ENCODE assay signal across 8 mouse cellular contexts in genomic region chr10:71343567-71344265, GRCm38 (mm10). TPM values are rescaled to one million over a fixed set of nuclear protein-coding genes. Genes with fewer than 3 reads are reported as not detected.
A peak's percentile ranks its signal among the peaks of the same experiment; 100 is the strongest.
DNase-seq lines count a peak whose midpoint lies in the region; ATAC-seq and TF ChIP-seq lines count a peak whose summit lies in the region.

No protein-coding gene starts in this region.

- H3K4me3 ChIP-seq in left cerebral cortex, adult 2 months, result peak overlapping the region; percentile 77
- peak overlapping the region; percentile 79 for H3K4me3 ChIP-seq in embryonic facial prominence, embryonic 12.5 days
- H3K4me3 ChIP-seq in intestine, embryonic 14.5 days (ENCODE audit: low read depth, low read length), result peak overlapping the region; percentile 93
- H3K4me3 ChIP-seq in neural tube, embryonic 12.5 days, result peak overlapping the region; percentile 86

- 24% methylated on average over 14 of the region's 14 CpGs for WGBS in embryonic facial prominence, embryonic 12.5 days
- WGBS in intestine, embryonic 14.5 days, result 31% methylated on average over 14 of the region's 14 CpGs
- WGBS in neural tube, embryonic 12.5 days, result 26% methylated on average over 14 of the region's 14 CpGs

- ATAC-seq in embryonic facial prominence, embryonic 12.5 days (ENCODE audit: insufficient number of reproducible peaks, insufficient read depth, low FRiP score, low TSS enrichment), result no peak
- no peak for ATAC-seq in intestine, embryonic 14.5 days (replicated peaks; ENCODE audit: low FRiP score, low TSS enrichment, low read depth)
- no peak for ATAC-seq in neural tube, embryonic 12.5 days (ENCODE audit: low FRiP score, low read depth)

- no peaks in the 10 kb centered on the region for H3K27me3 ChIP-seq in embryonic facial prominence, embryonic 12.5 days
- H3K27me3 ChIP-seq in intestine, embryonic 14.5 days (replicated peaks; ENCODE audit: control insufficient read depth, insufficient read depth, low read length), result no peaks in the 10 kb centered on the region
- H3K27me3 ChIP-seq in neural tube, embryonic 12.5 days (replicated peaks), result no peaks in the 10 kb centered on the region

- H3K4me1 ChIP-seq in embryonic facial prominence, embryonic 12.5 days, result peaks cover 11% of the 10 kb centered on the region; the same call in 1 of the 2 replicates
- H3K4me1 ChIP-seq in intestine, embryonic 14.5 days (replicated peaks; ENCODE audit: control insufficient read depth, insufficient read depth, low read length), result peaks cover 23% of the 10 kb centered on the region
- H3K4me1 ChIP-seq in neural tube, embryonic 12.5 days, result peaks cover 9% of the 10 kb centered on the region

- H3K4me2 ChIP-seq in embryonic facial prominence, embryonic 12.5 days (replicated peaks), result peak overlapping the region; percentile 63
- peak overlapping the region; percentile 80 for H3K4me2 ChIP-seq in intestine, embryonic 14.5 days (ENCODE audit: low read length)
- peak overlapping the region; percentile 74 for H3K4me2 ChIP-seq in neural tube, embryonic 12.5 days (replicated peaks)

- H3K36me3 ChIP-seq in embryonic facial prominence, embryonic 12.5 days, result no peaks in the 10 kb centered on the region
- H3K36me3 ChIP-seq in intestine, embryonic 14.5 days (ENCODE audit: control insufficient read depth, insufficient read depth, low read length), result no peaks in the 10 kb centered on the region
- no peaks in the 10 kb centered on the region for H3K36me3 ChIP-seq in neural tube, embryonic 12.5 days

- H3K27ac ChIP-seq in left cerebral cortex, adult 2 months, result no peak overlapping the region; the same call in 1 of the 2 replicates
- H3K27ac ChIP-seq in embryonic facial prominence, embryonic 12.5 days, result no peak overlapping the region
- no peak overlapping the region for H3K27ac ChIP-seq in intestine, embryonic 14.5 days (ENCODE audit: low read depth)
- H3K27ac ChIP-seq in neural tube, embryonic 12.5 days, result no peak overlapping the region

- DNase-seq in left cerebral cortex, adult 2 months (ENCODE audit: extremely low spot score in 1 of 2, low spot score in 2 of 2), result no peak
- DNase-seq in left cerebral cortex, postnatal 10 days (ENCODE audit: extremely low spot score in 1 of 2, low spot score in 2 of 2), result no peak
- no peak for DNase-seq in intestine, embryonic 14.5 days (ENCODE audit: low spot score)
- DNase-seq in layer of hippocampus, adult 18-20 months (ENCODE audit: low spot score in 2 of 2), result no peak
- no peak for DNase-seq in thymus, postnatal 36 days
- DNase-seq in frontal cortex, postnatal 36 days (ENCODE audit: low spot score in 2 of 2), result no peak

- H3K9ac ChIP-seq in embryonic facial prominence, embryonic 12.5 days, result peak overlapping the region; percentile 75
- peak overlapping the region; percentile 79 for H3K9ac ChIP-seq in intestine, embryonic 14.5 days (ENCODE audit: low read length)
- H3K9ac ChIP-seq in neural tube, embryonic 12.5 days, result peak overlapping the region; percentile 86; the same call in 1 of the 2 replicates

- TF ChIP-seq CTCF in left cerebral cortex, adult 2 months (IDR thresholded peaks at IDR 0.05), result no peak

- no peaks in the 10 kb centered on the region for H3K9me3 ChIP-seq in embryonic facial prominence, embryonic 12.5 days
- no peaks in the 10 kb centered on the region for H3K9me3 ChIP-seq in intestine, embryonic 14.5 days (ENCODE audit: control insufficient read depth, low read length)
- no peaks in the 10 kb centered on the region for H3K9me3 ChIP-seq in neural tube, embryonic 12.5 days

- intact Hi-C loops in left cerebral cortex, adult 2 months (cut with DNase I), result no loop called here
- intact Hi-C loops in left cerebral cortex, postnatal 10 days (cut with DNase I), result no loop called here

RNA-seq across cellular contexts. Expression of gene Cisd1, which starts 1.0 kb away (rescaled TPM):
- 100 to 1,000 TPM; 119 to 131 TPM for total RNA-seq in left cerebral cortex, adult 2 months (2021)
- 100 to 1,000 TPM; 124 to 130 TPM for total RNA-seq in left cerebral cortex, postnatal 10 days (2021)
- 99.5 and 102 TPM in 2 replicates for polyA plus RNA-seq in embryonic facial prominence, embryonic 12.5 days (2016; fragmentation: Nextera tagmentation; extraction: Ambion mirVana)
- 103 and 108 TPM in 2 replicates for polyA plus RNA-seq in intestine, embryonic 14.5 days (2014; fragmentation: Nextera tagmentation; extraction: Ambion mirVana)
- polyA plus RNA-seq in neural tube, embryonic 12.5 days (2016; fragmentation: Nextera tagmentation; extraction: Ambion mirVana), result 163 and 173 TPM in 2 replicates
- total RNA-seq in layer of hippocampus, adult 18-20 months (2021), result 100 to 1,000 TPM; 125 to 134 TPM

RNA-seq across cellular contexts. Expression of gene Ipmk, which starts 3.8 kb away (rescaled TPM):
- 10 to 100 TPM; 30.5 to 36.7 TPM for total RNA-seq in left cerebral cortex, adult 2 months (2021)
- total RNA-seq in left cerebral cortex, postnatal 10 days (2021), result 10 to 100 TPM; 32.1 to 34.7 TPM
- polyA plus RNA-seq in embryonic facial prominence, embryonic 12.5 days (2016; fragmentation: Nextera tagmentation; extraction: Ambion mirVana), result 16.1 and 16.7 TPM in 2 replicates
- 19.9 and 21.5 TPM in 2 replicates for polyA plus RNA-seq in intestine, embryonic 14.5 days (2014; fragmentation: Nextera tagmentation; extraction: Ambion mirVana)
- polyA plus RNA-seq in neural tube, embryonic 12.5 days (2016; fragmentation: Nextera tagmentation; extraction: Ambion mirVana), result 22.1 and 23.2 TPM in 2 replicates
- 10 to 100 TPM; 42.7 to 44.3 TPM for total RNA-seq in layer of hippocampus, adult 18-20 months (2021)

RNA-seq across cellular contexts. Expression of gene Ube2d1, which starts 58.7 kb away (rescaled TPM):
- total RNA-seq in left cerebral cortex, adult 2 months (2021), result 10 to 100 TPM; 49.6 to 50.7 TPM
- total RNA-seq in left cerebral cortex, postnatal 10 days (2021), result 10 to 100 TPM; 76.3 to 90.5 TPM
- polyA plus RNA-seq in embryonic facial prominence, embryonic 12.5 days (2016; fragmentation: Nextera tagmentation; extraction: Ambion mirVana), result 78.3 and 86.5 TPM in 2 replicates
- polyA plus RNA-seq in intestine, embryonic 14.5 days (2014; fragmentation: Nextera tagmentation; extraction: Ambion mirVana), result 75.8 and 87.0 TPM in 2 replicates
- polyA plus RNA-seq in neural tube, embryonic 12.5 days (2016; fragmentation: Nextera tagmentation; extraction: Ambion mirVana), result 158 and 177 TPM in 2 replicates
- total RNA-seq in layer of hippocampus, adult 18-20 months (2021), result 10 to 100 TPM; 49.2 TPM
